Mouse (Mus musculus): ENCODE data around the gene Tmem108. TPM values are rescaled to one million over a fixed set of nuclear protein-coding genes. Genes with fewer than 3 reads are reported as not detected.

The Tmem108 gene
- total and polyA plus RNA-seq, 2 experiments from 2014 or later: 24.8 to 25.2 TPM

GRCm38 (mm10) chr9:103597861-103598260 is 163.8 kb downstream of the Tmem108 start:
- ATAC-seq (ENCODE audit: low FRiP score) (no peak), DNase-seq (ENCODE audit: low spot score) (no peak)
- no peak overlapping the region for H3K9ac ChIP-seq (replicated peaks; ENCODE audit: low read length, poor library complexity, severe bottlenecking)
- H3K9me3 ChIP-seq (ENCODE audit: low read length): no peaks in the 10 kb centered on the region
- no peak overlapping the region for H3K27ac ChIP-seq (ENCODE audit: low read depth, low read length)
- no peak for TF ChIP-seq CTCF (IDR thresholded peaks at IDR 0.05)
- H3K4me3 ChIP-seq (ENCODE audit: low read depth, low read length): no peak overlapping the region
- no peaks in the 10 kb centered on the region for H3K27me3 ChIP-seq (ENCODE audit: insufficient read depth, low read length)
- peaks cover 18% of the 10 kb centered on the region; the same call in 1 of the 2 replicates for H3K4me1 ChIP-seq (ENCODE audit: insufficient read depth, low read length)
- H3K36me3 ChIP-seq (ENCODE audit: insufficient read depth, low read length): no peaks in the 10 kb centered on the region
- H3K4me2 ChIP-seq (ENCODE audit: low read depth, low read length, poor library complexity, severe bottlenecking): no peak overlapping the region
- 88% methylated on average over 2 of the region's 2 CpGs for WGBS

GRCm38 (mm10) chr9:103595190-103595837 is 166.3 kb downstream of the Tmem108 start:
- no peaks in the 10 kb centered on the region for H3K36me3 ChIP-seq (ENCODE audit: insufficient read depth, low read length)
- ATAC-seq (ENCODE audit: low FRiP score): peak; percentile 89
- no peak overlapping the region for H3K4me2 ChIP-seq (ENCODE audit: low read depth, low read length, poor library complexity, severe bottlenecking)
- H3K27me3 ChIP-seq (ENCODE audit: insufficient read depth, low read length): no peaks in the 10 kb centered on the region
- H3K4me3 ChIP-seq (ENCODE audit: low read depth, low read length): no peak overlapping the region
- no peak overlapping the region for H3K9ac ChIP-seq (replicated peaks; ENCODE audit: low read length, poor library complexity, severe bottlenecking)
- peak; percentile 7; the same call in 1 of the 2 replicates for TF ChIP-seq CTCF (IDR thresholded peaks at IDR 0.05)
- H3K27ac ChIP-seq (ENCODE audit: low read depth, low read length): peak overlapping the region; percentile 65
- 18% methylated on average over 6 of the region's 6 CpGs for WGBS
- peaks cover 22% of the 10 kb centered on the region; the same call in 1 of the 2 replicates for H3K4me1 ChIP-seq (ENCODE audit: insufficient read depth, low read length)
- peak; percentile 93 for DNase-seq (ENCODE audit: low spot score)
- no peaks in the 10 kb centered on the region for H3K9me3 ChIP-seq (ENCODE audit: low read length)

- TF ChIP-seq CTCF (IDR thresholded peaks at IDR 0.05): no peak
- 67% methylated on average over 7 of the region's 7 CpGs for WGBS
- no peaks in the 10 kb centered on the region for H3K36me3 ChIP-seq (ENCODE audit: insufficient read depth, low read length)
- no peak overlapping the region for H3K4me3 ChIP-seq (ENCODE audit: low read depth, low read length)
- no peak overlapping the region for H3K4me2 ChIP-seq (ENCODE audit: low read depth, low read length, poor library complexity, severe bottlenecking)
- peak overlapping the region; percentile 74 for H3K27ac ChIP-seq (ENCODE audit: low read depth, low read length)
- H3K4me1 ChIP-seq (ENCODE audit: insufficient read depth, low read length): peaks cover 22% of the 10 kb centered on the region; the same call in 1 of the 2 replicates
- DNase-seq (ENCODE audit: low spot score) (no peak), ATAC-seq (ENCODE audit: low FRiP score) (no peak)
- H3K27me3 ChIP-seq (ENCODE audit: insufficient read depth, low read length): no peaks in the 10 kb centered on the region
- H3K9ac ChIP-seq (replicated peaks; ENCODE audit: low read length, poor library complexity, severe bottlenecking): no peak overlapping the region
- no peaks in the 10 kb centered on the region for H3K9me3 ChIP-seq (ENCODE audit: low read length)
Measured at GRCm38 (mm10) chr9:103594423-103595189, 167.0 kb downstream of the Tmem108 start.

- Histone ChIP-seq H3K9ac (replicated peaks; ENCODE audit: low read length, poor library complexity, severe bottlenecking) (no peak overlapping the region), H3K36me3 (ENCODE audit: insufficient read depth, low read length) (no peaks in the 10 kb centered on the region), H3K4me1 (ENCODE audit: insufficient read depth, low read length) (peaks cover 22% of the 10 kb centered on the region; the same call in 1 of the 2 replicates), H3K27me3 (ENCODE audit: insufficient read depth, low read length) (no peaks in the 10 kb centered on the region), H3K9me3 (ENCODE audit: low read length) (no peaks in the 10 kb centered on the region), H3K4me2 (ENCODE audit: low read depth, low read length, poor library complexity, severe bottlenecking) (no peak overlapping the region), H3K4me3 (ENCODE audit: low read depth, low read length) (no peak overlapping the region), H3K27ac (ENCODE audit: low read depth, low read length) (peak overlapping the region; percentile 73)
- DNase-seq (ENCODE audit: low spot score) (peak; percentile 35), ATAC-seq (ENCODE audit: low FRiP score) (no peak)
- no peak for TF ChIP-seq CTCF (IDR thresholded peaks at IDR 0.05)
- 26% methylated on average over 4 of the region's 4 CpGs for WGBS
Measured at GRCm38 (mm10) chr9:103593079-103593478, 168.6 kb downstream of the Tmem108 start.

DNA sequence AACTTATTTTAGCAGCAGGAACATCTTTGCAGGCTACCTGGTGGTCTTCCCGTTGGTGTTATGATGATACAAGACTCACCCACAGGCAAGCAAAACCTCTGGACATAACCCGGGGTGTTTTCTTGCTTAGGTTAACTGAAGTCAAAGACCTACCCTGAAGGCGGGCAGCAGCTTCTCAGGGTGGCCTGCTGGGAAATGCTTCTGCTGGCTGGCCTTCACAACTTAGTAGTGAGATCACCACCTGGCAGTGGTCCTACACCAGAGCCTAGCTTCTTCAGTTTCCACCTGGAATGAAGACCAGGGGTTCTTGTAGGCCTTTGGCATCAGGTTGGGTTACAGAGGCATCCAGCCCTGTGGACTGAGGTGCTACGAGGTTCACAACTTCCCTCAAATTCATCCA is 169.7 kb downstream of the Tmem108 start:
- DNase-seq (ENCODE audit: low spot score): no peak
- H3K4me3 ChIP-seq (ENCODE audit: low read depth, low read length): no peak overlapping the region
- no peak overlapping the region for H3K4me2 ChIP-seq (ENCODE audit: low read depth, low read length, poor library complexity, severe bottlenecking)
- no peaks in the 10 kb centered on the region for H3K9me3 ChIP-seq (ENCODE audit: low read length)
- no peak for TF ChIP-seq CTCF (IDR thresholded peaks at IDR 0.05)
- no peak overlapping the region for H3K27ac ChIP-seq (ENCODE audit: low read depth, low read length)
- no peaks in the 10 kb centered on the region for H3K27me3 ChIP-seq (ENCODE audit: insufficient read depth, low read length)
- H3K36me3 ChIP-seq (ENCODE audit: insufficient read depth, low read length): no peaks in the 10 kb centered on the region
- ATAC-seq (ENCODE audit: low FRiP score): no peak
- 86% methylated on average over 4 of the region's 4 CpGs for WGBS
- H3K9ac ChIP-seq (replicated peaks; ENCODE audit: low read length, poor library complexity, severe bottlenecking): no peak overlapping the region
- peaks cover 22% of the 10 kb centered on the region; the same call in 1 of the 2 replicates for H3K4me1 ChIP-seq (ENCODE audit: insufficient read depth, low read length)

DNA sequence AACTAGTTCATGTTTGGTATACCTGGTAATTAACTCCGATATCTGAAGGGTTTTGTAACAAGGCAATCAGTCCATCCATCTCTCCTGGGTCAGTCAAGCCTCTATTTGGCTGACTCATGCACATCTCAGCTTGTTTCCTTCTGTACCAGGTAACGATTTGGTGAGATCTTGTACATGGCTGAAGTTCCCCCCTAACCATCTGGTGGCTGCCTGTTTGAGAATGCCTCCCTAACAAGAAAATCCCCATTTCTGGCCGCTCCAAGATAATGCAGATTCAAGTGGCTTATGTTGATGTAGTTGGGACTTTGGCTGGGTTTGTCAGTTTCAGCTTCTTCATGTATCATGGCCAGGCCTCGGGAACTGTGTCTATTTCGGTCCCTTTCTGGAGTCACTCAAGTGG is 170.8 kb downstream of the Tmem108 start:
- no peak overlapping the region for H3K9ac ChIP-seq (replicated peaks; ENCODE audit: low read length, poor library complexity, severe bottlenecking)
- no peak overlapping the region for H3K4me3 ChIP-seq (ENCODE audit: low read depth, low read length)
- ATAC-seq (ENCODE audit: low FRiP score): no peak
- H3K9me3 ChIP-seq (ENCODE audit: low read length): no peaks in the 10 kb centered on the region
- no peaks in the 10 kb centered on the region for H3K36me3 ChIP-seq (ENCODE audit: insufficient read depth, low read length)
- no peak overlapping the region for H3K27ac ChIP-seq (ENCODE audit: low read depth, low read length)
- peaks cover 22% of the 10 kb centered on the region; the same call in 1 of the 2 replicates for H3K4me1 ChIP-seq (ENCODE audit: insufficient read depth, low read length)
- no peak for DNase-seq (ENCODE audit: low spot score)
- no peak overlapping the region for H3K4me2 ChIP-seq (ENCODE audit: low read depth, low read length, poor library complexity, severe bottlenecking)
- TF ChIP-seq CTCF (IDR thresholded peaks at IDR 0.05): no peak
- H3K27me3 ChIP-seq (ENCODE audit: insufficient read depth, low read length): no peaks in the 10 kb centered on the region
- WGBS: 92% methylated on average over 5 of the region's 5 CpGs

All from midbrain, postnatal 0 days (tissue).